Mouse (Mus musculus) T-cell, adult 2 months (primary cell): ENCODE data around the gene Zswim8.
"Not testable (repeated sequence)": the region's sequence is repeated elsewhere in the genome, so short reads cannot be mapped to it uniquely, and the experiment has no call there.

Experiments used
- DNase-seq: peaks from one replicate; pipeline ENCODE4 v3.0.0; 2022; ENCODE audit warnings: low spot score

Gene Zswim8

GRCm38 (mm10) chr14:20694185-20694883, 13.0 kb upstream of the Zswim8 start:
- DNase-seq, result no peak

- DNase-seq, result peak; percentile 87
These were observed 12.2 kb upstream of the Zswim8 start, which contains the start of gene Fut11 for GRCm38 (mm10) chr14:20694884-20695760. Gene Fut11 (plus strand): TSS chr14:20694968.

GRCm38 (mm10) chr14:20695761-20696520, 11.4 kb upstream of the Zswim8 start:
- DNase-seq, result no peak

- peak; percentile 46 for DNase-seq
These were observed 10.4 kb upstream of the Zswim8 start for GRCm38 (mm10) chr14:20696986-20697385.

GRCm38 (mm10) chr14:20698515-20698914, 8.8 kb upstream of the Zswim8 start:
- DNase-seq, result no peak

GRCm38 (mm10) chr14:20700362-20700761, 7.0 kb upstream of the Zswim8 start:
- DNase-seq, result no peak

GRCm38 (mm10) chr14:20701554-20701953, 5.8 kb upstream of the Zswim8 start:
- no peak for DNase-seq

- no peak for DNase-seq
These were observed 5.1 kb upstream of the Zswim8 start for GRCm38 (mm10) chr14:20702096-20702740.

- peak; percentile 73 for DNase-seq
These were observed 4.5 kb upstream of the Zswim8 start, which contains the start of gene Chchd1 for GRCm38 (mm10) chr14:20702741-20703381. Gene Chchd1 (plus strand): TSS chr14:20703006.

- DNase-seq, result not testable (repeated sequence)
These were observed 3.9 kb upstream of the Zswim8 start for GRCm38 (mm10) chr14:20703461-20703860.

- peak; percentile 62 for DNase-seq
These were observed 887 bp downstream of the Zswim8 start for GRCm38 (mm10) chr14:20708239-20708638.

- DNase-seq, result no peak
These were observed 6.5 kb downstream of the Zswim8 start for GRCm38 (mm10) chr14:20713832-20714231.

GRCm38 (mm10) chr14:20718443-20718842, 11.1 kb downstream of the Zswim8 start:
- no peak for DNase-seq

- DNase-seq, result no peak
These were observed 12.4 kb downstream of the Zswim8 start for GRCm38 (mm10) chr14:20719767-20720166.

- DNase-seq, result no peak
These were observed 14.0 kb downstream of the Zswim8 start for GRCm38 (mm10) chr14:20721371-20721770.

- no peak for DNase-seq
These were observed 15.7 kb downstream of the Zswim8 start for GRCm38 (mm10) chr14:20723006-20723405.

- DNase-seq, result peak; percentile 38
These were observed 16.7 kb downstream of the Zswim8 start for GRCm38 (mm10) chr14:20724043-20724442.

GRCm38 (mm10) chr14:20725660-20726339, 18.4 kb downstream of the Zswim8 start:
- no peak for DNase-seq

GRCm38 (mm10) chr14:20729871-20730270, 22.5 kb downstream of the Zswim8 start:
- no peak for DNase-seq

GRCm38 (mm10) chr14:20730853-20731602, 23.7 kb downstream of the Zswim8 start:
- no peak for DNase-seq
